Mouse (Mus musculus) testis, adult 10 weeks (tissue): Measurements from ENCODE around the gene Bloc1s3. TPM values are rescaled to one million over a fixed set of nuclear protein-coding genes. Genes with fewer than 3 reads are reported as not detected.

Source experiments
- polyA plus RNA-seq: library from polyadenylated mRNA; stranded (reverse); fragments of 350-450 nt; fragmentation: Illumina TruSeq; extraction: RNeasy Lipid Tissue Mini Kit (QIAGEN cat#74804); gene quantifications from one replicate; pipeline ENCODE4 v1.2.3, GENCODE M21; 2014; ENCODE audit warnings: low read depth, low replicate concordance

Bloc1s3 gene
- polyA plus RNA-seq = 2.0 TPM

DNA sequence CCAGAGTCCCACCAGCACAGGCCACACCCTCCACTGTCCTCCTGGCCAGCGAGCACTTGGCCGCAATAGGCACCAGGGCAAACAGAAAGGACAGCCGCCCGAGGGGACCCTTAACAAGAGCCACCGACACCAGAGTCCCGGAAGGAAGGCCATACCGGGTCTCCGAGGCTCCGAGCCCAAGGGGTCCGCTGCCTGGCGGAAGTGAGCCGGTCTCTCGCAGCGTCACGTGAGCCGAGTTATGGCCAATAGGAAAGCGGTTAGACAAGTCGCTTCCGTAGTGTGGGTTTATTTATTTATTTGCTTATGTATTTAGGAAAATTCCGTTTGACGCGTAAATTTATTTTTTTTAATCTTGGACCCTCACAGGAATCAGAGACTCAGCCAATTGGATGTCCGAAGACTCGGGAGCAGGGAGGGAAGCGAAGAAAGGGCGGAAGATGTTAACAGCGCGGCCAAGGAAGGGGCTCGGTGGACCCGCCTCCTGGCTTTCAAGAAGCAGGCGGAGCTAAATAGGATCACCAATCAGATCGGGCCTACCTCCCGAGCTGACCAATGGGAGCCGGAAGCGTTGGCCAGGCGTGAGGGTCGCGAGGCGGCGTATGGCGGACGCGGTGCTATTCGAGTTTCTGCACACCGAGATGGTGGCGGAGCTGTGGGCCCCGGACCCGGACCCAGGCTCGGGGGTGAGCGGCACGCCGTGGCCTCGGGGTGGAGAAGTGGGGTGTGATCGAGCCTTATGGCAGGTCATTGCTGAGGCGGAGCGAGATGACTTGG is at the start of gene Bloc1s3, which contains the start of gene Trappc6a:
Bloc1s3 (minus strand) TSS at position 218 of the 774 bp plus-strand sequence.
Trappc6a (plus strand) TSS at position 246 of the 774 bp plus-strand sequence.

GRCm38 (mm10) chr7:19517652-19518365 is 9.6 kb upstream of the Bloc1s3 start, which contains the start of gene Nkpd1:
Nkpd1 (plus strand) TSS chr7:19517838.

GRCm38 (mm10) chr7:19462884-19463381 is 45.2 kb downstream of the Bloc1s3 start, which contains the start of gene Exoc3l2:
Exoc3l2 (plus strand) TSS chr7:19463331.

GRCm38 (mm10) chr7:19458591-19459111 is 49.5 kb downstream of the Bloc1s3 start, which contains the start of gene Mark4:
Mark4 (minus strand) TSS chr7:19458821.

Other genes with a start within 250 kb of the Bloc1s3 start
- 50.9 TPM for gene Vasp, start 236.6 kb downstream of the Bloc1s3 start, polyA plus RNA-seq
- gene Ppm1n, start 228.3 kb downstream of the Bloc1s3 start, polyA plus RNA-seq = not detected
- 0.62 TPM for gene Rtn2, start 225.7 kb downstream of the Bloc1s3 start, polyA plus RNA-seq
- gene Fosb, start 198.3 kb downstream of the Bloc1s3 start, polyA plus RNA-seq = 0.28 TPM
- gene Ercc1, start 163.6 kb downstream of the Bloc1s3 start, polyA plus RNA-seq = 0.92 TPM
- gene Cd3eap, start 148.9 kb downstream of the Bloc1s3 start, polyA plus RNA-seq = 0.87 TPM
- gene Ppp1r13l, start 148.6 kb downstream of the Bloc1s3 start, polyA plus RNA-seq = 1.0 TPM
- gene Ercc2, start 126.4 kb downstream of the Bloc1s3 start, polyA plus RNA-seq = 0.67 TPM
- gene Klc3, start 104.3 kb downstream of the Bloc1s3 start, polyA plus RNA-seq = not detected
- not detected for gene Ckm, start 103.6 kb downstream of the Bloc1s3 start, polyA plus RNA-seq
- gene Mark4, start 49.5 kb downstream of the Bloc1s3 start, polyA plus RNA-seq = 1.4 TPM
- 2.0 TPM for gene Exoc3l2, start 45.0 kb downstream of the Bloc1s3 start, polyA plus RNA-seq
- not detected for gene Trappc6a, start within 50 bp of the Bloc1s3 start, polyA plus RNA-seq
- gene Nkpd1, start 9.5 kb upstream of the Bloc1s3 start, polyA plus RNA-seq = not detected
- gene Ppp1r37, start 54.7 kb upstream of the Bloc1s3 start, polyA plus RNA-seq = 0.43 TPM
- not detected for gene Zfp296, start 68.9 kb upstream of the Bloc1s3 start, polyA plus RNA-seq
- gene Gemin7, start 69.2 kb upstream of the Bloc1s3 start, polyA plus RNA-seq = 12.5 TPM
- gene Clasrp, start 96.1 kb upstream of the Bloc1s3 start, polyA plus RNA-seq = 3.3 TPM
- 0.39 TPM for gene Relb, start 121.1 kb upstream of the Bloc1s3 start, polyA plus RNA-seq
- 17.7 TPM for gene Clptm1, start 156.7 kb upstream of the Bloc1s3 start, polyA plus RNA-seq
- gene Apoc2, start 169.6 kb upstream of the Bloc1s3 start, polyA plus RNA-seq = not detected
- not detected for gene Gm44805, start 173.1 kb upstream of the Bloc1s3 start, polyA plus RNA-seq
- not detected for gene Apoc4, start 173.1 kb upstream of the Bloc1s3 start, polyA plus RNA-seq
- 9.0 TPM for gene Apoc1, start 184.3 kb upstream of the Bloc1s3 start, polyA plus RNA-seq
- 3.0 TPM for gene Apoe, start 190.8 kb upstream of the Bloc1s3 start, polyA plus RNA-seq
- 0.38 TPM for gene Tomm40, start 207.1 kb upstream of the Bloc1s3 start, polyA plus RNA-seq
- 7.8 TPM for gene Nectin2, start 242.1 kb upstream of the Bloc1s3 start, polyA plus RNA-seq